Mouse (Mus musculus): ENCODE measurements around the gene Lmf1.

The Lmf1 gene

GRCm38 (mm10) chr17:25688922-25689321 is 110.0 kb downstream of the Lmf1 start:
- in situ Hi-C loops (cut with MboI; ENCODE audit: low sequenced_read_pairs), result no loop called here

GRCm38 (mm10) chr17:25696263-25696662 is 117.4 kb downstream of the Lmf1 start:
- in situ Hi-C loops (cut with MboI; ENCODE audit: low sequenced_read_pairs), result loop anchor here (10.0 kb wide), 1 partner anchor 221 kb away; no protein-coding TSS in a partner anchor

GRCm38 (mm10) chr17:25698446-25698845 is 119.6 kb downstream of the Lmf1 start:
- in situ Hi-C loops (cut with MboI; ENCODE audit: low sequenced_read_pairs), result loop anchor here (10.0 kb wide), 1 partner anchor 224 kb away; no protein-coding TSS in a partner anchor

GRCm38 (mm10) chr17:25700863-25701496 is 122.1 kb downstream of the Lmf1 start:
- in situ Hi-C loops (cut with MboI; ENCODE audit: low sequenced_read_pairs), result no loop called here

- in situ Hi-C loops (cut with MboI; ENCODE audit: low sequenced_read_pairs), result no loop called here
Observed at GRCm38 (mm10) chr17:25709994-25710393, 131.1 kb downstream of the Lmf1 start.

- in situ Hi-C loops (cut with MboI; ENCODE audit: low sequenced_read_pairs), result no loop called here
Observed at GRCm38 (mm10) chr17:25711136-25711535, 132.3 kb downstream of the Lmf1 start.
